Mouse (Mus musculus): ENCODE data around the gene Rarg. TPM values are rescaled to one million over a fixed set of nuclear protein-coding genes. Genes with fewer than 3 reads are reported as not detected.
A peak's percentile ranks its signal among the peaks of the same experiment; 100 is the strongest.

Rarg gene
- polyA plus RNA-seq, 1 experiment from 2014 or later: 4.4 TPM

GRCm38 (mm10) chr15:102278726-102279091, 21.4 kb upstream of the Rarg start:
- peak overlapping the region; percentile 87 for H3K27ac ChIP-seq
- peak overlapping the region; percentile 83 for H3K4me2 ChIP-seq
- H3K9me3 ChIP-seq (replicated peaks): no peaks in the 10 kb centered on the region
- WGBS (ENCODE audit: insufficient replicate concordance): 16% methylated on average over 7 of the region's 7 CpGs
- H3K9ac ChIP-seq: peak overlapping the region; percentile 82
- no peaks in the 10 kb centered on the region for H3K27me3 ChIP-seq (replicated peaks)
- peaks cover 48% of the 10 kb centered on the region for H3K4me1 ChIP-seq
- H3K4me3 ChIP-seq: peak overlapping the region; percentile 85
- no peak for ATAC-seq
- H3K36me3 ChIP-seq: peaks cover 19% of the 10 kb centered on the region

DNA sequence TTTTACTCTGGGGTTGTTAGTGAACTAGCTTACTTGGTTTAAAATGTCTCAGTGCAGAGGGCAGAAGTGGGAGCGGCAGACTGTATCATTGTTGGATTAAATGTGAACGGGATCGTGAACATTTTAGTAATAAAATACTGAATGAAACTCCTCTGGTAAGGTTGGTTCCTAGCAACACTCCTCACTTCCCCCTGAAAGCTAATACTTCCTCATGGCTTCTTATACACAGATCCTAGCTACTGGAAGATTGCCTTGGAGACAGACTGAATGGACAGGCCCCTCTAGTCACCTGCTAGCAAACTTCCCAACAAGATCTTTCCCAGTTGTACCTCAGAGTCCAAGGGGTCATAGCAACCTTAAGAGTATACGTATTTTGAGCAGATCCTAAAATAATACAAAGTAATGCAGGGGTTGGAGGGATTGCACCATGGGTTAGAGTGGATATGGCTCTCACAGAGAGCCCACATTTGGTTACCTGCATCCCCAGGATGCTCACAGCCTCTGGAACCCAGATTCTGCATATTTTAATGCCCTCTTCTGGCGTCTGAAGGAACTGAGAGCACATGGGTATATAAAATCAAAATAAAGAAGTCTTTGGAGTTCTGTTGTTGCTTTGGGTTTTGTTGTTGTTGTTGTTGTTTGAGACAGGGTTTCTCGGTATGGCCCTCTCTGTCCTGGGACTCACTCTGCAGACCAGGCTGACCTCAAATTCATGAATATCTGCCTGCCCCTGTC, 16.8 kb upstream of the Rarg start:
- Histone ChIP-seq H3K27me3 (replicated peaks) (peaks cover 37% of the 10 kb centered on the region), H3K4me1 (peaks cover 18% of the 10 kb centered on the region), H3K4me3 (no peak overlapping the region), H3K36me3 (no peaks in the 10 kb centered on the region), H3K9ac (no peak overlapping the region), H3K4me2 (no peak overlapping the region), H3K27ac (no peak overlapping the region), H3K9me3 (replicated peaks) (no peaks in the 10 kb centered on the region)
- 62% methylated on average over 6 of the region's 6 CpGs for WGBS (ENCODE audit: insufficient replicate concordance)
- no peak for ATAC-seq

DNA sequence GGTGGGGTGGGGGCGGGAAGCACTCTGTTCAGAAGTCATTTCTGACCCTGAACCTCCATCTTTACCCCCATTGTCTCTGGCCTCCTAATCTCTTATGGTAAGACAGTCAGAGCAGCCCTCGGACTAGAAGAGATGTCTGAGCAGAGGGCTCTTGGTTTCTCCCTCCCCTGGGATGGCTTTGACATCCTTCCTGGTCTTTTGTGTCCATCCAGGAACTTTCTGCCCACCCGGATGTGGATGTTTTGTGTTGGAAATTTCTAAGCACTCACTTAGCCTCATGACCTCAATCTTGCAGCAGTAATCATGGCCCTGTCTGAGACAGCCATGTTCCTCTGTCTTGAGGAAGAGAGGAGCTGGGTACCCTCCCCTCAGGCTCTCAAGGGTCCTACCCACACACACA, 14.1 kb upstream of the Rarg start:
- Histone ChIP-seq H3K9me3 (replicated peaks) (no peaks in the 10 kb centered on the region), H3K27me3 (replicated peaks) (peaks cover 41% of the 10 kb centered on the region), H3K36me3 (no peaks in the 10 kb centered on the region), H3K9ac (no peak overlapping the region), H3K4me3 (no peak overlapping the region), H3K4me1 (peaks cover 10% of the 10 kb centered on the region; the same call in 1 of the 2 replicates), H3K27ac (no peak overlapping the region), H3K4me2 (no peak overlapping the region)
- ATAC-seq: no peak
- 17% methylated on average over 3 of the region's 3 CpGs for WGBS (ENCODE audit: insufficient replicate concordance)

DNA sequence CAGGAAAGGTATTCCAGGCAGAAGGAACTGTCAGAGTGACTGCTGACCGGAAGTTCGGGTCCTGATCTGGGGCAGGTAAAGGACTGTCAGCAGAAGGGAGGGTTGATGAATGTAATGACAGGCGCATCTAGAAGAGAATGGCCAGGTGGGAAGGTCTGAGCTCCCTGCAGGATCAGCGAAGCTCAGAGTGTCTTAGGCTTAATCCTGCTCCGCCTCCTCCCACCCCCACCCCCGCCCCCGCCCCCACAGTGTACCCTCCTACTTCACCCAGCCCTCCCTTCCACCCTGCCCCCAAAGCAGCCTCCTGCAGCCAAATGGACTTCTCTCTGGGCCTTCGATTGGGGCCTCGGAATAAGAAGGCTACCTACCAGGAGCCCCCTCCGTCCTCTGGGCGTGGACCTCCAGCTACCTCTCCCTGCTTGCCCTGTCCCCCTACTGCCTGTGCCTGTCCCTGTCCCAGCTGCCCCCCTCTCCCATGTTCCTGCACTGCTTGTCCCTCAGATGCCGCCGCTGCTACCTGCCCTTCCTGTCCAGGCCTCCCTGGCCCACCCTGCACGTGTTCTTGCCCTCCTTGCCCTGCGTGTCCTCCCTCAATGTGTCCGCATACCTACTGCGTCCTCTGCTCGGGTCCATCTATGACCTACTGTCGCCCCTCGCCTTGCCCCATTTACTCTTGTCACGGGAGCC, 13.1 kb upstream of the Rarg start, which contains the start of gene Gm9918:
Gene Gm9918 (plus strand): TSS at position 290 of the 687 bp plus-strand sequence.
- Histone ChIP-seq H3K4me3 (peak within 1 kb of the TSS; percentile 20; the same call in 1 of the 2 replicates), H3K36me3 (no peaks in the 10 kb centered on the region), H3K27ac (no peak within 1 kb of the TSS), H3K4me1 (peaks cover 10% of the 10 kb centered on the region; the same call in 1 of the 2 replicates), H3K4me2 (peak within 1 kb of the TSS; percentile 44), H3K9ac (no peak within 1 kb of the TSS), H3K27me3 (replicated peaks) (peaks cover 41% of the 10 kb centered on the region), H3K9me3 (replicated peaks) (no peaks in the 10 kb centered on the region)
- ATAC-seq: 0 out of 2 replicates have a peak, but pooled peaks have one; percentile 30
- 21% methylated on average over 20 of the region's 21 CpGs for WGBS (ENCODE audit: insufficient replicate concordance)

DNA sequence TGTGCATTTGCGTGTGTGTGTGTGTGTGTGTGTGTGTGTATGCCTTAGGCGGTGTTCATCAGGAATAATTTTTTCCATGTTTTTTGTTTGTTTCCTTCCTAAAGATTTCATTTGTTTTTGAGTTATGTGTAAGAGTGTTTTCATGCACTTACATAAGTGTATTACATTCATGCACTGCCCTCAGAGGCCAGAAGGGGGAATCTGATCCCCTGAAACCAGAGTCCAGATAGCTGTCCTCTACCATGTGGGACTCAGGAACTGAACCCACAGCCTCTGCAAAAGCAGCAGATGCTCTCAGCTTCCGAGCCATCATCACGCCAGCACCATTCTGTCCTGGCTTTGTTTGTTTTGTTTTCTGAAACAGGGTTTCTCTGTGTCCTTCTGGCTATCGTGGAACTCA, 8.2 kb upstream of the Rarg start:
- no peaks in the 10 kb centered on the region for H3K9me3 ChIP-seq (replicated peaks)
- H3K27ac ChIP-seq: no peak overlapping the region
- no peaks in the 10 kb centered on the region for H3K36me3 ChIP-seq
- no peak for ATAC-seq
- no peak overlapping the region for H3K9ac ChIP-seq
- H3K4me1 ChIP-seq: peaks cover 4% of the 10 kb centered on the region; the same call in 1 of the 2 replicates
- H3K4me3 ChIP-seq: no peak overlapping the region
- no peak overlapping the region for H3K4me2 ChIP-seq
- 80% methylated on average over 5 of the region's 5 CpGs for WGBS (ENCODE audit: insufficient replicate concordance)
- peaks cover 47% of the 10 kb centered on the region for H3K27me3 ChIP-seq (replicated peaks)

GRCm38 (mm10) chr15:102263037-102263436, 5.7 kb upstream of the Rarg start:
- H3K27me3 ChIP-seq (replicated peaks): peaks cover 56% of the 10 kb centered on the region
- H3K4me1 ChIP-seq: peaks cover 9% of the 10 kb centered on the region
- H3K4me3 ChIP-seq: no peak overlapping the region
- H3K9ac ChIP-seq: no peak overlapping the region
- H3K4me2 ChIP-seq: no peak overlapping the region
- no peak for ATAC-seq
- H3K36me3 ChIP-seq: no peaks in the 10 kb centered on the region
- WGBS (ENCODE audit: insufficient replicate concordance): 51% methylated on average over 2 of the region's 2 CpGs
- H3K9me3 ChIP-seq (replicated peaks): no peaks in the 10 kb centered on the region
- H3K27ac ChIP-seq: no peak overlapping the region

DNA sequence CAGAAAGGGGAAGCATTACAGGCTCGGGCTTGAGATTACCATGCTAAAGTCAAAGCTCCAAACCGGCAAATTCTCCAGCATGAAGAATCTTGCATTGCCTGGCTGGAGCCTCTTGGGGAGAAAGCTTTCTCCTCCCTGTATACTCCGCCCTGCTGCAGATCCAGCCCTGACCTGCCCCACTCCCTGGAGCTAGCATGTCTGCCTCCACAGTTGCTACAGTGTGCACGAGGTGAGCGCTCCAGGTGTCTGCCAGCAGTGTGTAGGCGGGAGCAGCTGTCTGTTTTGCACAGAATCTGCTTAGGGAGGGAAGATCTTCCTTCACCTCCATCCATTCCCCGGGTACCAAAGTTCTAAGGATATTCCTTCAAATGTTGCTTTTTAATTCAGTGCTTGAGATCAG, 5.3 kb upstream of the Rarg start:
- Histone ChIP-seq H3K27ac (no peak overlapping the region), H3K4me2 (no peak overlapping the region), H3K4me3 (no peak overlapping the region), H3K27me3 (replicated peaks) (peaks cover 59% of the 10 kb centered on the region), H3K9me3 (replicated peaks) (no peaks in the 10 kb centered on the region), H3K36me3 (no peaks in the 10 kb centered on the region), H3K4me1 (peaks cover 13% of the 10 kb centered on the region), H3K9ac (no peak overlapping the region)
- ATAC-seq: no peak
- 44% methylated on average over 7 of the region's 7 CpGs for WGBS (ENCODE audit: insufficient replicate concordance)

- Histone ChIP-seq H3K9me3 (replicated peaks) (no peaks in the 10 kb centered on the region), H3K36me3 (no peaks in the 10 kb centered on the region), H3K27ac (no peak overlapping the region), H3K4me2 (no peak overlapping the region), H3K4me1 (peaks cover 25% of the 10 kb centered on the region), H3K4me3 (no peak overlapping the region), H3K27me3 (replicated peaks) (peaks cover 94% of the 10 kb centered on the region), H3K9ac (no peak overlapping the region)
- ATAC-seq: no peak
- WGBS (ENCODE audit: insufficient replicate concordance): 24% methylated on average over 11 of the region's 11 CpGs
Measured at GRCm38 (mm10) chr15:102258581-102259253, 1.4 kb upstream of the Rarg start.

GRCm38 (mm10) chr15:102258076-102258470, 756 bp upstream of the Rarg start:
- Histone ChIP-seq H3K4me2 (peak overlapping the region; percentile 86), H3K4me1 (peaks cover 25% of the 10 kb centered on the region), H3K27ac (no peak overlapping the region), H3K27me3 (replicated peaks) (peaks cover 93% of the 10 kb centered on the region), H3K9ac (no peak overlapping the region), H3K4me3 (no peak overlapping the region), H3K9me3 (replicated peaks) (no peaks in the 10 kb centered on the region), H3K36me3 (no peaks in the 10 kb centered on the region)
- ATAC-seq: no peak
- 12% methylated on average over 12 of the region's 12 CpGs for WGBS (ENCODE audit: insufficient replicate concordance)

DNA sequence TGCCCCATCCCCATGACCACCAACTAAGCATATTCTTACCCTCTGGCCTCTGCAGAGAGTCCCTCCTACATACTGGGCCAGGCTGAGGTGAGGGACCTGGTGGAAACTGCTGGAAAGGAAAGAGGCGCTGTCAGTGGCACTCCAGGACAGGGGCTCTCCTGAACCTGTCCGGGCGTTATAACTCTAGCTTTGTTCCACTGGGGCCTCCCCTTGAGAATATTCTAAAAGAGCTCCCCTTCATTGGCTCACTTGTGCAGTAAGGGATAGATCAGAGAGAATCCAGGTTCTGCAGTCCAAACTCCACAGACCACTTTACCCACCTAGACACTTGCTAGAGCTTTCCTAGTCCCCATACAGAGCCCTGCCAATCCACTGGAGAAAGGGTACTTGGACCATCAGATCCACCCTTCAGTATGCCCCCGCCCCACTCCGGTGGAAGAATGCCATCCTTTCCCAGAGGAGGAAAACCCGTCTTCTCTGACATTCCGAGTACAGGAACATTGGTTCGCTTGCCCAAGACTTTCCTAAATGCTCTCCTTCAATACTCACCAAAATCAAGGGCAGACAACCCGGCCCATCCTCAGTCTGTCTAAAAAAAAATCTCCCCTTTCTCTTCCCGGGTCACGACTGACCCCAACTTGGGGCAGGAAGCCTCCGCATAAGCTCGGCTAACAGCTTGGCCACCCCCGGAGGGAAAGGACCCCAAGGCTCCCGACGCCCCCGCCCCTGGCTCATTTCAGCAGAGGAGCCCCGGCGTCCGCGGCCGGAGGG, 701 bp downstream of the Rarg start:
- no peak for ATAC-seq
- WGBS (ENCODE audit: insufficient replicate concordance): 9% methylated on average over 22 of the region's 22 CpGs

GRCm38 (mm10) chr15:102255547-102256255, 1.6 kb downstream of the Rarg start:
- Histone ChIP-seq H3K9ac (no peak overlapping the region), H3K27ac (no peak overlapping the region), H3K4me3 (no peak overlapping the region), H3K4me2 (no peak overlapping the region), H3K4me1 (peaks cover 25% of the 10 kb centered on the region), H3K36me3 (no peaks in the 10 kb centered on the region), H3K27me3 (replicated peaks) (peaks cover 96% of the 10 kb centered on the region), H3K9me3 (replicated peaks) (no peaks in the 10 kb centered on the region)
- ATAC-seq: no peak
- WGBS (ENCODE audit: insufficient replicate concordance): 39% methylated on average over 14 of the region's 14 CpGs

More for the DNA sequence above, 701 bp downstream of the Rarg start:
- Histone ChIP-seq H3K4me3 (peak overlapping the region; percentile 58), H3K36me3 (no peaks in the 10 kb centered on the region), H3K27ac (no peak overlapping the region), H3K9me3 (replicated peaks) (no peaks in the 10 kb centered on the region), H3K4me2 (peak overlapping the region; percentile 86), H3K9ac (peak overlapping the region; percentile 55; the same call in 1 of the 2 replicates), H3K4me1 (peaks cover 25% of the 10 kb centered on the region), H3K27me3 (replicated peaks) (peaks cover 93% of the 10 kb centered on the region)
